Mouse (Mus musculus) MEL (cell line): ENCODE data around the gene Myd88. TPM values are rescaled to one million over a fixed set of nuclear protein-coding genes. Genes with fewer than 3 reads are reported as not detected.

Source experiments
- DNase-seq: peaks from one replicate; pipeline ENCODE4 v3.0.0; 2011; ENCODE audit warnings: low read depth, low spot score
- H3K27ac ChIP-seq: 2 replicates; pipeline ENCODE4 v1.5.1; 2012; ENCODE audit warnings: low read depth, mild to moderate bottlenecking, control low read depth, low read length, moderate library complexity; ENCODE audit not compliant: control insufficient read depth
- H3K27me3 ChIP-seq, 2 experiments: fragments of 150-350 bp in 1 of 2; sonication (generic) in 1 of 2; 2 replicates each; pipeline ENCODE4 v1.6.1; 2012; ENCODE audit warnings: low read length in 2 of 2, mild to moderate bottlenecking in 2 of 2, improper control_type of control experiment in 1 of 2, moderate library complexity in 1 of 2; ENCODE audit not compliant: insufficient read depth in 2 of 2, control insufficient read depth in 1 of 2
- H3K36me3 ChIP-seq, 2 experiments: 2 replicates each; pipeline ENCODE4 v1.6.1; 2012 to 2014; ENCODE audit warnings: low read length in 2 of 2, improper control_type of control experiment in 1 of 2, inconsistent platforms in 1 of 2, mild to moderate bottlenecking in 1 of 2; ENCODE audit not compliant: insufficient read depth in 2 of 2, control insufficient read depth in 1 of 2
- H3K4me1 ChIP-seq, 2 experiments: fragments of 150-350 bp in 1 of 2; sonication (generic) in 1 of 2; 2 replicates each; pipeline ENCODE4 v1.6.1; 2012; ENCODE audit warnings: low read length in 2 of 2, improper control_type of control experiment in 1 of 2, mild to moderate bottlenecking in 1 of 2; ENCODE audit not compliant: insufficient read depth in 2 of 2, control insufficient read depth in 1 of 2
- H3K4me3 ChIP-seq, 2 experiments: fragments of 150-350 bp in 1 of 2; sonication (generic) in 1 of 2; 2 replicates each; pipeline ENCODE4 v1.5.1; 2012; ENCODE audit warnings: low read depth in 2 of 2, low read length in 2 of 2, mild to moderate bottlenecking in 2 of 2, moderate library complexity in 2 of 2, control low read depth in 1 of 2, improper control_type of control experiment in 1 of 2; ENCODE audit not compliant: control insufficient read depth in 1 of 2, insufficient read depth in 1 of 2
- H3K79me2 ChIP-seq: 2 replicates; pipeline ENCODE4 v1.6.1; 2012; ENCODE audit warnings: mild to moderate bottlenecking, low read length, moderate library complexity; ENCODE audit not compliant: control insufficient read depth, poor library complexity, insufficient read depth
- H3K9ac ChIP-seq: 2 replicates; pipeline ENCODE4 v1.6.1; 2012; ENCODE audit warnings: low read depth, mild to moderate bottlenecking, control low read depth, low read length, moderate library complexity; ENCODE audit not compliant: control insufficient read depth, poor library complexity, severe bottlenecking
- H3K9me3 ChIP-seq: fragments of 150-350 bp; sonication (generic); replicated peaks from 2 replicates; pipeline ENCODE4 v1.6.1; 2012; ENCODE audit warnings: mild to moderate bottlenecking, low read length, improper control_type of control experiment, moderate library complexity; ENCODE audit not compliant: insufficient read depth
- BHLHE40 ChIP-seq: IDR thresholded peaks from 2 replicates; pipeline ENCODE4 v1.6.1; 2012; ENCODE audit warnings: low read depth, mild to moderate bottlenecking, inconsistent platforms, low read length, improper control_type of control experiment, borderline replicate concordance
- CHD1 ChIP-seq: IDR thresholded peaks from 2 replicates; pipeline ENCODE4 v1.6.1; 2012; ENCODE audit warnings: low read depth, mild to moderate bottlenecking, inconsistent platforms, low read length, improper control_type of control experiment
- CHD2 ChIP-seq: IDR thresholded peaks from 2 replicates; pipeline ENCODE4 v1.6.1; 2011; ENCODE audit warnings: low read length, improper control_type of control experiment
- E2F4 ChIP-seq: IDR thresholded peaks from 2 replicates; pipeline ENCODE4 v1.6.1; 2011; ENCODE audit warnings: low read depth, low read length, improper control_type of control experiment, borderline replicate concordance
- ELF1 ChIP-seq: IDR thresholded peaks from 2 replicates; pipeline ENCODE4 v1.6.1; 2014; ENCODE audit warnings: low read depth, mild to moderate bottlenecking, inconsistent platforms, low read length, improper control_type of control experiment, moderate library complexity
- ETS1 ChIP-seq: IDR thresholded peaks from 2 replicates; pipeline ENCODE4 v1.6.1; 2012; ENCODE audit warnings: low read depth, mild to moderate bottlenecking, inconsistent platforms, low read length, improper control_type of control experiment, moderate library complexity
- GATA1 ChIP-seq: IDR thresholded peaks from 2 replicates; pipeline ENCODE4 v1.6.1; 2011; ENCODE audit warnings: low read depth, low read length, improper control_type of control experiment
- MAX ChIP-seq: IDR thresholded peaks from 2 replicates; pipeline ENCODE4 v1.6.1; 2011; ENCODE audit warnings: low read length, improper control_type of control experiment
- MAZ ChIP-seq: IDR thresholded peaks from 2 replicates; pipeline ENCODE4 v1.6.1; 2012; ENCODE audit warnings: low read depth, mild to moderate bottlenecking, inconsistent platforms, low read length, improper control_type of control experiment
- NELFE ChIP-seq: IDR thresholded peaks from 2 replicates; pipeline ENCODE4 v1.6.1; 2011; ENCODE audit warnings: low read depth, low read length, improper control_type of control experiment
- NRF1 ChIP-seq: IDR thresholded peaks from 2 replicates; pipeline ENCODE4 v1.6.1; 2014; ENCODE audit warnings: low read depth, mild to moderate bottlenecking, inconsistent platforms, low read length, improper control_type of control experiment, moderate library complexity; ENCODE audit not compliant: poor library complexity, insufficient read depth, severe bottlenecking
- POLR2A ChIP-seq, 2 experiments: IDR thresholded peaks; 2 replicates each; pipeline ENCODE4 v1.6.1; 2011 to 2012; ENCODE audit warnings: low read length in 2 of 2, mild to moderate bottlenecking in 2 of 2, control low read depth in 1 of 2, improper control_type of control experiment in 1 of 2, low read depth in 1 of 2, moderate library complexity in 1 of 2; ENCODE audit not compliant: control insufficient read depth in 1 of 2, insufficient read depth in 1 of 2, poor library complexity in 1 of 2
- POLR2AphosphoS2 ChIP-seq: IDR thresholded peaks from 2 replicates; pipeline ENCODE4 v1.6.1; 2011; ENCODE audit warnings: low read length, improper control_type of control experiment
- RCOR1 ChIP-seq: IDR thresholded peaks from 2 replicates; pipeline ENCODE4 v1.6.1; 2012; ENCODE audit warnings: low read depth, mild to moderate bottlenecking, inconsistent platforms, low read length, improper control_type of control experiment
- TAL1 ChIP-seq: IDR thresholded peaks from 2 replicates; pipeline ENCODE4 v1.6.1; 2012; ENCODE audit warnings: mild to moderate bottlenecking, inconsistent platforms, low read length, moderate library complexity, mixed read lengths
- TBP ChIP-seq: IDR thresholded peaks from 2 replicates; pipeline ENCODE4 v1.8.0; 2011; ENCODE audit warnings: low read depth, low read length, improper control_type of control experiment
- TCF12 ChIP-seq: IDR thresholded peaks from 2 replicates; pipeline ENCODE4 v1.6.1; 2014; ENCODE audit warnings: low read depth, mild to moderate bottlenecking, inconsistent platforms, low read length, improper control_type of control experiment, moderate library complexity
- UBTF ChIP-seq: IDR thresholded peaks from 2 replicates; pipeline ENCODE4 v1.6.1; 2012; ENCODE audit warnings: low read depth, mild to moderate bottlenecking, inconsistent platforms, low read length, improper control_type of control experiment, moderate library complexity, borderline replicate concordance; ENCODE audit not compliant: insufficient read depth
- USF2 ChIP-seq, 2 experiments: IDR thresholded peaks; 2 replicates each; pipeline ENCODE4 v1.6.1; 2011 to 2012; ENCODE audit warnings: improper control_type of control experiment in 2 of 2, low read length in 2 of 2, borderline replicate concordance in 1 of 2, inconsistent platforms in 1 of 2, low read depth in 1 of 2, mild to moderate bottlenecking in 1 of 2; ENCODE audit not compliant: insufficient read depth in 1 of 2
- ZC3H11A ChIP-seq: IDR thresholded peaks from 2 replicates; pipeline ENCODE4 v1.6.1; 2012; ENCODE audit warnings: low read depth, mild to moderate bottlenecking, inconsistent platforms, low read length, improper control_type of control experiment
- polyA plus RNA-seq, 2 experiments: library from polyadenylated mRNA; stranded (reverse) in 1 of 2; unstranded in 1 of 2; fragments of >175 nt in 1 of 2; fragments of >200 nt in 1 of 2; gene quantifications; 2 replicates each; pipeline versions ENCODE4 v1.2.1 to v1.2.4; 2012; ENCODE audit warnings: low replicate concordance in 2 of 2, low read depth in 1 of 2; ENCODE audit not compliant: insufficient read length in 2 of 2, insufficient read depth in 1 of 2, missing spikeins in 1 of 2
- total RNA-seq: library from RNA; depleted of rRNA; stranded (reverse); fragments of 300-350 nt; gene quantifications from 2 replicates; pipeline ENCODE4 v1.2.3, GENCODE M21; 2012

Myd88 gene
- total and polyA plus RNA-seq, 3 experiments: 20.7 to 39.7 TPM; not detected in 1

DNA sequence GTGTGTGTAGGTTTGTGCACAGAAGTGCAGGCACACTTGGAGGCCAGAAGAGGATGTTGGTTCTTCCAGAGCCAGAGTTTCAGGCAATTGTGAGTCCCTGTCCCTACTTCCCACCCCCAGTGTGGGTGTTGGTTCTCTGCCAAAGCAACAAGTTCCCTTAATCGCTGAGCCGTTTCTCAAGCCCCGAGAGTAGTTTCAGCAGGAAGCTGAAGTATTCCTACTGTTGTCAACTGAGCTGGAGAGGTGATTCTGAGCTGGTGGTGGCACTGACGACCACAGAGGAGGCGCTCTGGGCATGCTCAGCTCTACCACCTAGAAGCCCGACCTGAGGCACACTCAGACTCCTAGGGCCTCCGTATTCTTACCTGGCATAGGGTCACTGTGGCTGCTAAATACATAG lies 24.1 kb upstream of the Myd88 start, which contains the start of gene Slc22a14:
Gene Slc22a14, minus strand, starts transcription at position 270 of the 400 bp plus-strand sequence.
- Histone ChIP-seq H3K9ac (no peak within 1 kb of the TSS; the same call in 1 of the 2 replicates), H3K27me3 (no peaks in the 10 kb centered on the region), H3K27ac (peak within 1 kb of the TSS; percentile 37), H3K36me3 (peaks cover 0 to 8% of the 10 kb centered on the region in 2 experiments; a peak in 3 of 4 replicates), H3K79me2 (no peaks in the 10 kb centered on the region), H3K9me3 (no peaks in the 10 kb centered on the region), H3K4me1 (peaks cover 6 to 17% of the 10 kb centered on the region in 2 experiments), H3K4me3 (no peak within 1 kb of the TSS)
- DNase-seq: peak; percentile 85
- TF ChIP-seq E2F4: no peak
- peak; percentile 54; the same call in 1 of the 2 replicates for TF ChIP-seq NRF1

DNA sequence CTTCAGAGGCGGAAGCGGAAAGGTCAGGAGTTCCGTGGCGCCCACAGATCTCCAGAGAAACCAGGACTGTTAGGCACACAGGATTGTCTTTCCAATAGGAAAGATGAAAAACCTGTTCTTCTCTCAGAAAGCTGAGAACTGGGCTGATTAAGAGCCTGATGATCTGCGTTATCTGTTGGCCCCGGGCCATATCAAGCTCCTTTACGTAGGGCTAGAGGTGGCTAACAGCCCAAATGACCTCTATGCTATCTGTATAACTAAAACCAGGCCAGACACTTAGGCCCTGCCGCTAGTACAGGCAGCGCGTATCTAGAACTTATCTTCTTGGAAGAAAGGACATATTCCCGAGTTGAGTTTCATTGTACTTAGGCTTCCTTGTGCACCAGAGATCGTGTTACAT lies 22.0 kb upstream of the Myd88 start:
- DNase-seq: no peak
- no peak overlapping the region for H3K4me3 ChIP-seq
- no peaks in the 10 kb centered on the region for H3K79me2 ChIP-seq
- H3K36me3 ChIP-seq: peaks cover 0 to 8% of the 10 kb centered on the region in 2 experiments; a peak in 3 of 4 replicates
- H3K27ac ChIP-seq: no peak overlapping the region
- TF ChIP-seq ETS1: no peak
- H3K27me3 ChIP-seq: no peaks in the 10 kb centered on the region
- no peak overlapping the region for H3K9ac ChIP-seq
- no peaks in the 10 kb centered on the region for H3K9me3 ChIP-seq
- peaks cover 6 to 19% of the 10 kb centered on the region in 2 experiments for H3K4me1 ChIP-seq

DNA sequence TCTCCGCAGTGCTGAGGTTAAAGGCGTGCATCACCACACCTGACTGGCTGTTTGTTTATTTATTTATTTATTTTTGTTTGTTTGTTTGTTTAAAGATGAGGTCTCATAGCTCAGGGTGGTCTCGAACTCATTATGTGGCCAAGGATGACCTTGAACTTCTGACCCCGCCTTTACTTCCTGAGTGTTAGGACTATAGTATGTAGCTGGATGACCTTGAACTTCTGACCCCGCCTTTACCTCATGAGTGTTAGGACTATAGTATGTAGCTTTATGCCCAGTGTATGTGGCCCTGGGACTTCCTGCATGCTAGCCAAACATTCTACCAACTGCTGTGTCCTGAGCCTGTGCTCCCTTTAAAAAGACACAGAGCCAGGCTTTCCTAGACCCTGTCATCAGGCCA lies 20.2 kb upstream of the Myd88 start:
- H3K9ac ChIP-seq: no peak overlapping the region

More for the DNA sequence above, 20.2 kb upstream of the Myd88 start:
- Histone ChIP-seq H3K4me1 (peaks cover 6 to 27% of the 10 kb centered on the region in 2 experiments), H3K4me3 (no peak overlapping the region), H3K9me3 (no peaks in the 10 kb centered on the region), H3K27me3 (no peaks in the 10 kb centered on the region), H3K36me3 (peaks cover 0 to 8% of the 10 kb centered on the region in 2 experiments; a peak in 2 of 4 replicates), H3K79me2 (peaks cover 5% of the 10 kb centered on the region; the same call in 1 of the 2 replicates), H3K27ac (no peak overlapping the region)
- DNase-seq: no peak
- TF ChIP-seq MAZ (no peak), BHLHE40 (no peak), TAL1 (no peak), CHD1 (no peak), RCOR1 (no peak), TBP (no peak), ZC3H11A (no peak), CHD2 (no peak), GATA1 (no peak), TCF12 (no peak), USF2 (IDR thresholded peaks at IDR 0.05; ENCODE audit: borderline replicate concordance in 1 of 2, insufficient read depth in 1 of 2, low read depth in 1 of 2, low read length in 2 of 2) (no peak), POLR2AphosphoS2 (no peak), MAX (no peak), ELF1 (no peak), POLR2A (IDR thresholded peaks at IDR 0.05; ENCODE audit: control insufficient read depth in 1 of 2, insufficient read depth in 1 of 2, low read depth in 1 of 2, low read length in 2 of 2, poor library complexity in 1 of 2) (no peak), UBTF (no peak), NELFE (no peak)
